Mouse (Mus musculus) left cerebral cortex, postnatal 10 days (tissue): ENCODE results near the gene Kif13a. TPM values are rescaled to one million over a fixed set of nuclear protein-coding genes. Genes with fewer than 3 reads are reported as not detected.

ENCODE experiments used
- DNase-seq, 2 experiments: peaks; one replicate each; pipeline ENCODE4 v3.0.0; 2021 to 2022; ENCODE audit warnings: low spot score in 2 of 2, mixed read lengths in 1 of 2; ENCODE audit errors: extremely low spot score in 1 of 2
- intact Hi-C: fragments of 180-260 bp; cut with DNase I; formaldehyde crosslinking; loops from one replicate; pipeline ENCODE4 v1.15.1; 2025
- total RNA-seq, 2 experiments: library from RNA; stranded (reverse); gene quantifications; 2 replicates each; pipeline ENCODE4 v1.2.3; 2021

Kif13a gene
- total RNA-seq, 2 experiments from 2014 or later, result 29.3 to 33.4 TPM

DNA sequence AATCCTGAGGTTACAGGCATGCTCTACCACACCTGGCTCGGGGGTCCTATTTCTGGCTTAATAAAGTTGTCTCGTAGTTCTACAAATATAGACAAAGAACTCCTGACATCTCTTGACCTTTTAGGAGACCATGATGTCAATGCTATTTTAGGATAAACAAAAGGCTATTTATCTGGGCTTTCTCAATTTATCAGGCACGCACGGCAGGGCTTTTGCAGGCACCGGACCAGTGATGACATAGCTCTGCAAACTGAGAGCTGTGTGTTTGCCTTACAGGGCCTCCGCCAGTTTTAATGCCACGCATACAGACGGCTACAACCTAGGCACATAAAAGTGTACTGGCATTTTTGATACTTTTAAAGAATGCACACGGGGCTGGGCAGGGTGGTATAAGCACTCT, 118.0 kb downstream of the Kif13a start:
- DNase-seq, result no peak
- intact Hi-C loops, result no loop called here

DNA sequence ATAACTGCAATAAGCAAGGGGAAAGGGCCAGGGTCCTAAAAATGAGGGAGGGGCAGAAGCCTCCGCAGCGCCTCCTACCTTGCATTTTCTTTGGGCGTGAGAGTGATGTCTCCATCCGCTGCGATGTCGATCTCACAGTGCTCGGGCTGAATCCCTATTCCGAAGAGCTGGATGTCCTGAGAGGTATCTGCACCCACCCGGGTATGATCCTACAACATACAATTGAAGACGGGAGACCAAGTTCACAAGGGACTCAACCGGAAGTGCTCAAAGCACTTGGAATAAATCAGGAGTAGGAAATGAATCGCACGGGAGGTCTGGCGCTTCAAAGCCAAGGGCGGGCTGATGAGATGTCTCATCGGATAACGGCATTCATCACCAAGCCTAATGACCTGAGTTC, 119.1 kb downstream of the Kif13a start:
- DNase-seq, result no peak
- intact Hi-C loops, result no loop called here

- intact Hi-C loops, result no loop called here
- DNase-seq, result peak in 1 of 2 experiments; percentile 79
Measured at GRCm38 (mm10) chr13:46810098-46810497, 119.6 kb downstream of the Kif13a start.

GRCm38 (mm10) chr13:46807901-46808300, 121.8 kb downstream of the Kif13a start:
- intact Hi-C loops, result no loop called here
- DNase-seq, result no peak

- DNase-seq, result no peak
- intact Hi-C loops, result no loop called here
Measured at GRCm38 (mm10) chr13:46801196-46801595, 128.5 kb downstream of the Kif13a start.

DNA sequence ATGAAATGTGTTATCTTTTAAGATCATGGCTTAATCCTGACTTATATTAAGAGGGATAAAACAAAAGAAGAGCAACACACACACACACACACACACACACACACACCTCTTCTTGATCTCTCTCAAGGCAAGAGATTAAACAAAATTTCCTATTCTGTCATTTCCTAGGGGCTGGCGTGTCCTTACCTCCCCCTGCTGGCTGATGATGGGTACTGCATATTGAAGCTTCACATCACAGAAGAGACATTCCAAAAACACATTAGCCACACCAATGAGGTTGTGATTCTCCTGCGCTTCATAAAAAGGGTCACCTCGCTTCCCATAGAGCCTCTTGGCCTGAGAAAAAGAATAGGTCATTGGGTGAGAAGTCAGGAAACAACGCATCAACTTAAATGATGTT, 131.5 kb downstream of the Kif13a start:
- intact Hi-C loops, result loop anchor here (10.0 kb wide), 1 partner anchor 113 kb away; no protein-coding TSS in a partner anchor
- peak; percentile 24 to 38 for DNase-seq

GRCm38 (mm10) chr13:46796381-46796780, 133.3 kb downstream of the Kif13a start:
- DNase-seq, result no peak
- intact Hi-C loops, result loop anchor here (10.0 kb wide), 1 partner anchor 112 kb away; no protein-coding TSS in a partner anchor

DNA sequence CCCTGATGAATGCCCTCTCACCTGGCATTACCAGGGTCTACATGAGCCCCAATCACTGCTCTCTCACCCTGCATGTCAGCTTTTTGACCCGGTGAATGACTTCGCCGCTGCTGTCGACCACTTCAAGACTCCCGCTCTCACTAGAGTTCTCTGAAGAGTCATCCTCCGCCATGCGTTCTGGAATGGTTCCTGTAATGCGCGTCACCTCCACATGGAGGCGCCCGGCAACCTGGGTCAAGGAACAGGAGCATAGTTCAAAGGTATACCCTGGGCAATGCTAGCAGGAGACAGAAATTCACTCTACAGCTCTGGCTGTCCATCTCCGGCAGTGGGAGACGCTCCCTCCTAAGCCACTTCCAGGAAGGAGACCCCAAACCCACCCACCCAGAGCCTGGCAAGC, 135.8 kb downstream of the Kif13a start:
- intact Hi-C loops, result loop anchor here (10.0 kb wide), 1 partner anchor 109 kb away; no protein-coding TSS in a partner anchor

GRCm38 (mm10) chr13:46788452-46788851, 141.2 kb downstream of the Kif13a start:
- DNase-seq, result no peak
- intact Hi-C loops, result loop anchor here (5.0 kb wide), 1 partner anchor 66 kb away; no protein-coding TSS in a partner anchor

More for the DNA sequence above, 135.8 kb downstream of the Kif13a start:
- DNase-seq, result no peak

- intact Hi-C loops, result loop anchor here (5.0 kb wide), 1 partner anchor 65 kb away; no protein-coding TSS in a partner anchor
- no peak for DNase-seq
Measured at GRCm38 (mm10) chr13:46786836-46787235, 142.8 kb downstream of the Kif13a start.

GRCm38 (mm10) chr13:46786064-46786561, 143.6 kb downstream of the Kif13a start:
- intact Hi-C loops, result loop anchor here (5.0 kb wide), 1 partner anchor 64 kb away; no protein-coding TSS in a partner anchor
- no peak for DNase-seq

DNA sequence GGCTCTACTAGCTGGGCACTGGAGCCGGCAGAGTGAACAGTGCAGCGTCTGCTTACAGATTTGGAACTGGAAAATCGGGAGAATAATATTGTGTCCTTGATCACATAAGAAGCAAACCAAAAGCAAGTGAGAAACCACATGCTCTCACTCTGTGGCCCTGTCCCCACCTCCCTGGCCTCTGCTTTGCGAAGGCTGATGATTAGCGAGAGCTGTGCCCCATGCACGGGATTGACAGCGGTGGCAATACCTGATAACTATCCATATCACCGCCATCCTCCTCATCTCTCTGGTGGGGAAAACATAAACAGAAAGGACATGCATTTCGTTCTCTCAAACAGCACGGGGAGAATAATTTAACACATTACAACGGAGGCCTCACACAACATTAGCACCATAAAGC, 149.3 kb downstream of the Kif13a start:
- intact Hi-C loops, result no loop called here
- DNase-seq, result no peak

DNA sequence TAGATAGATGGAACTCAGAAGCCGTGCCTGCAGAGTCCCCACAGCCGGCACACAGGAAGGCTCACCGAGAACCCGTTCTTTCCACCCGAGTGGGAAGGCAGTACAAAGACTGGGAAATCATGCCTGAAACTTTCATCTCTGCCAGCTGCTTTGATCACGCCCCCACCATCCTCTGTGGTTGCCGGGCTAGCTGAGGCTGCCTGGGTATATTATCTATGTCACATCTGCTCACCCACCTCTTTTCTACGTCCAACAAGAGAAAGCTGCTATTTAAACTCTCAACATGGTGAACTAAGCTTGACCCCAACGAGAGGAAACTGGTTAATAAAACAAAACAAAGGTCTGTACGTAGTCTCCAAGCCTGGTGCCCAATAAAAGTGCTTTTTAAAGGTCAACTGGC, 149.8 kb downstream of the Kif13a start:
- DNase-seq, result no peak
- intact Hi-C loops, result no loop called here

GRCm38 (mm10) chr13:46777461-46777860, 152.2 kb downstream of the Kif13a start:
- DNase-seq, result no peak
- intact Hi-C loops, result no loop called here

- peak in 1 of 2 experiments; percentile 33 for DNase-seq
- intact Hi-C loops, result no loop called here
Measured at GRCm38 (mm10) chr13:46776636-46777305, 152.9 kb downstream of the Kif13a start.

- intact Hi-C loops, result no loop called here
- no peak for DNase-seq
Measured at GRCm38 (mm10) chr13:46774998-46775397, 154.7 kb downstream of the Kif13a start.

DNA sequence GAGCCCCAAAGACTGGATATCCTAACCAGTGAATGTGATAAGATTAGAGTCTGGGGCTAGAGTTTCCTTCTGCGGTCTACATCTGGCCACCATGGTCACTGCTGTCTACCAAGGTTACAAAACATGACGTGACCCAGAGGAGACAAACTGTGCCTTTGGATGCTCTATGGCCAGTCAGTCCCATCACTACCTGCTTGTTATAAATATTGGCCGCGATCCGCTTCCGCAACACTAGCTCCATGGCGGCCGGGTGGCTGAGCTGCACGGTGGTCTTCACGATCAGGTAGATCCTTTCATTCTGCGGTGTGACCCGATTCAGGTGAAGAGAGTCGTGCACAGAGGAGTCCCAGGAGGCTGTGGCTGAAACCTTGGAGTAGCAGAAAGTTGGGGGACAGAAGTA, 157.1 kb downstream of the Kif13a start:
- no peak for DNase-seq
- intact Hi-C loops, result no loop called here

DNA sequence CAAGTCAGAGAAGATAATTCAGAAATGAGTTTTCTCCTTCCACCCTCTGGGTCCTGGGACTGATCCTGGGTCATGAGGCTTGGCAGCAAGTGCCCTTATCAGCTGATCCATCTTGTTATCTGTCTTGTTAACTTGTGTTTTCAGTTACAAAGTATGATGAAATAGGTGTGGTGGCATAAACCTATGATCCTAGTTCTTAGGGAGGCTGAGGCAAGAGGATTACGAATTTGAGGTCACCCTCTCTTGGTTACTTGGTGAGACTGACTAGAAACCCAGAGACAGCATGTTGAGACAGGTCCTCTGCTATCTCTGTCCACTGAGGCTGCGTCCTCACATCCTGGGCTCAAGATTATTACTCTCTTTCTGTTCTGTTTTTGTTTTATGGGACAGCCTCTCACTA, 164.3 kb downstream of the Kif13a start:
- intact Hi-C loops, result no loop called here
- no peak for DNase-seq

- DNase-seq, result no peak
- intact Hi-C loops, result no loop called here
Measured at GRCm38 (mm10) chr13:46763210-46763609, 166.5 kb downstream of the Kif13a start.

GRCm38 (mm10) chr13:46760921-46761320, 168.7 kb downstream of the Kif13a start:
- no peak for DNase-seq
- intact Hi-C loops, result no loop called here
